Mouse (Mus musculus): ENCODE results near the gene Gnat2.

Gnat2 gene

GRCm38 (mm10) chr3:108082251-108082875, 10.2 kb upstream of the Gnat2 start:
- Histone ChIP-seq H3K27me3 (ENCODE audit: insufficient read depth, low read length) (no peaks in the 10 kb centered on the region), H3K4me1 (replicated peaks; ENCODE audit: low read depth, low read length) (peaks cover 69% of the 10 kb centered on the region), H3K4me3 (replicated peaks; ENCODE audit: low read length) (no peak overlapping the region), H3K36me3 (ENCODE audit: insufficient read depth, low read length) (peaks cover 51% of the 10 kb centered on the region), H3K9me3 (ENCODE audit: low read length) (no peaks in the 10 kb centered on the region)
- TF ChIP-seq CTCF (conservative IDR thresholded peaks at IDR 0.05; ENCODE audit: low read length) (no peak), POU5F1 (IDR thresholded peaks at IDR 0.05; ENCODE audit: borderline replicate concordance, low read length) (no peak)

- TF ChIP-seq POU5F1 (IDR thresholded peaks at IDR 0.05; ENCODE audit: borderline replicate concordance, low read length) (no peak), CTCF (conservative IDR thresholded peaks at IDR 0.05; ENCODE audit: low read length) (no peak), NANOG (IDR thresholded peaks at IDR 0.05; ENCODE audit: borderline replicate concordance, low read length) (no peak)
- no peak overlapping the region for H3K4me3 ChIP-seq (replicated peaks; ENCODE audit: low read length)
- H3K27me3 ChIP-seq (ENCODE audit: insufficient read depth, low read length), result no peaks in the 10 kb centered on the region
- no peaks in the 10 kb centered on the region for H3K9me3 ChIP-seq (ENCODE audit: low read length)
- peaks cover 43% of the 10 kb centered on the region for H3K36me3 ChIP-seq (ENCODE audit: insufficient read depth, low read length)
- H3K4me1 ChIP-seq (replicated peaks; ENCODE audit: low read depth, low read length), result peaks cover 77% of the 10 kb centered on the region
Measured at GRCm38 (mm10) chr3:108083161-108083560, 9.4 kb upstream of the Gnat2 start.

- Histone ChIP-seq H3K27me3 (ENCODE audit: insufficient read depth, low read length) (no peaks in the 10 kb centered on the region), H3K4me3 (replicated peaks; ENCODE audit: low read length) (no peak overlapping the region)
- no peak for TF ChIP-seq CTCF (conservative IDR thresholded peaks at IDR 0.05; ENCODE audit: low read length)
- no peak for TF ChIP-seq POU5F1 (IDR thresholded peaks at IDR 0.05; ENCODE audit: borderline replicate concordance, low read length)
- no peak for TF ChIP-seq NANOG (IDR thresholded peaks at IDR 0.05; ENCODE audit: borderline replicate concordance, low read length)
Measured at GRCm38 (mm10) chr3:108083904-108084407, 8.6 kb upstream of the Gnat2 start.

GRCm38 (mm10) chr3:108084767-108085270, 7.8 kb upstream of the Gnat2 start:
- Histone ChIP-seq H3K9me3 (ENCODE audit: low read length) (no peaks in the 10 kb centered on the region), H3K36me3 (ENCODE audit: insufficient read depth, low read length) (peaks cover 28% of the 10 kb centered on the region), H3K27me3 (ENCODE audit: insufficient read depth, low read length) (no peaks in the 10 kb centered on the region), H3K4me3 (replicated peaks; ENCODE audit: low read length) (peak overlapping the region; percentile 95), H3K4me1 (replicated peaks; ENCODE audit: low read depth, low read length) (peaks cover 84% of the 10 kb centered on the region)
- TF ChIP-seq NANOG (IDR thresholded peaks at IDR 0.05; ENCODE audit: borderline replicate concordance, low read length) (no peak), POU5F1 (IDR thresholded peaks at IDR 0.05; ENCODE audit: borderline replicate concordance, low read length) (no peak)

More at GRCm38 (mm10) chr3:108083904-108084407, 8.6 kb upstream of the Gnat2 start:
- no peaks in the 10 kb centered on the region for H3K9me3 ChIP-seq (ENCODE audit: low read length)
- H3K4me1 ChIP-seq (replicated peaks; ENCODE audit: low read depth, low read length), result peaks cover 84% of the 10 kb centered on the region
- H3K36me3 ChIP-seq (ENCODE audit: insufficient read depth, low read length), result peaks cover 36% of the 10 kb centered on the region

- Histone ChIP-seq H3K4me3 (replicated peaks; ENCODE audit: low read length) (peak overlapping the region; percentile 95), H3K9me3 (ENCODE audit: low read length) (no peaks in the 10 kb centered on the region), H3K4me1 (replicated peaks; ENCODE audit: low read depth, low read length) (peaks cover 88% of the 10 kb centered on the region), H3K36me3 (ENCODE audit: insufficient read depth, low read length) (peaks cover 23% of the 10 kb centered on the region), H3K27me3 (ENCODE audit: insufficient read depth, low read length) (no peaks in the 10 kb centered on the region)
- TF ChIP-seq POU5F1 (IDR thresholded peaks at IDR 0.05; ENCODE audit: borderline replicate concordance, low read length) (no peak), CTCF (conservative IDR thresholded peaks at IDR 0.05; ENCODE audit: low read length) (no peak), NANOG (IDR thresholded peaks at IDR 0.05; ENCODE audit: borderline replicate concordance, low read length) (no peak)
Measured at GRCm38 (mm10) chr3:108085281-108085720, 7.3 kb upstream of the Gnat2 start.

GRCm38 (mm10) chr3:108085721-108086469, 6.7 kb upstream of the Gnat2 start:
- Histone ChIP-seq H3K9me3 (ENCODE audit: low read length) (no peaks in the 10 kb centered on the region), H3K4me3 (replicated peaks; ENCODE audit: low read length) (peak overlapping the region; percentile 95), H3K27me3 (ENCODE audit: insufficient read depth, low read length) (no peaks in the 10 kb centered on the region), H3K4me1 (replicated peaks; ENCODE audit: low read depth, low read length) (peaks cover 90% of the 10 kb centered on the region), H3K36me3 (ENCODE audit: insufficient read depth, low read length) (peaks cover 17% of the 10 kb centered on the region)
- TF ChIP-seq CTCF (conservative IDR thresholded peaks at IDR 0.05; ENCODE audit: low read length), result no peak
- TF ChIP-seq NANOG (IDR thresholded peaks at IDR 0.05; ENCODE audit: borderline replicate concordance, low read length), result no peak
- no peak for TF ChIP-seq POU5F1 (IDR thresholded peaks at IDR 0.05; ENCODE audit: borderline replicate concordance, low read length)

- H3K9me3 ChIP-seq (ENCODE audit: low read length), result no peaks in the 10 kb centered on the region
- H3K36me3 ChIP-seq (ENCODE audit: insufficient read depth, low read length), result peaks cover 14% of the 10 kb centered on the region
- H3K4me1 ChIP-seq (replicated peaks; ENCODE audit: low read depth, low read length), result peaks cover 86% of the 10 kb centered on the region
- no peaks in the 10 kb centered on the region for H3K27me3 ChIP-seq (ENCODE audit: insufficient read depth, low read length)
- H3K4me3 ChIP-seq (replicated peaks; ENCODE audit: low read length), result peak within 1 kb of the TSS; percentile 95
- TF ChIP-seq CTCF (conservative IDR thresholded peaks at IDR 0.05; ENCODE audit: low read length) (no peak), NANOG (IDR thresholded peaks at IDR 0.05; ENCODE audit: borderline replicate concordance, low read length) (no peak), POU5F1 (IDR thresholded peaks at IDR 0.05; ENCODE audit: borderline replicate concordance, low read length) (no peak)
Measured at GRCm38 (mm10) chr3:108086470-108086979, 6.1 kb upstream of the Gnat2 start, which contains the start of gene Ampd2. TSS of gene Ampd2 (minus strand) at chr3:108086651.

- Histone ChIP-seq H3K9me3 (ENCODE audit: low read length) (no peaks in the 10 kb centered on the region), H3K4me3 (replicated peaks; ENCODE audit: low read length) (peak overlapping the region; percentile 95), H3K27me3 (ENCODE audit: insufficient read depth, low read length) (peaks cover 3% of the 10 kb centered on the region; the same call in 1 of the 2 replicates), H3K36me3 (ENCODE audit: insufficient read depth, low read length) (peaks cover 14% of the 10 kb centered on the region; the same call in 1 of the 2 replicates), H3K4me1 (replicated peaks; ENCODE audit: low read depth, low read length) (peaks cover 82% of the 10 kb centered on the region)
- TF ChIP-seq CTCF (conservative IDR thresholded peaks at IDR 0.05; ENCODE audit: low read length), result no peak
- TF ChIP-seq POU5F1 (IDR thresholded peaks at IDR 0.05; ENCODE audit: borderline replicate concordance, low read length), result no peak
- no peak for TF ChIP-seq NANOG (IDR thresholded peaks at IDR 0.05; ENCODE audit: borderline replicate concordance, low read length)
Measured at GRCm38 (mm10) chr3:108087329-108087728, 5.3 kb upstream of the Gnat2 start.

All from E14TG2a.4 (cell line).